Mouse (Mus musculus) mesoderm, embryonic 11.5 days (tissue): Measurements from ENCODE around the gene Nlrc5.
"Not testable (repeated sequence)": the region's sequence is repeated elsewhere in the genome, so short reads cannot be mapped to it uniquely, and the experiment has no call there.

Experiments used
- DNase-seq: peaks from one replicate; pipeline ENCODE4 v3.0.0-alpha.2; 2012; ENCODE audit warnings: low read depth, low spot score

The Nlrc5 gene

GRCm38 (mm10) chr8:94433981-94434466, at the start of gene Nlrc5:
TSS of gene Nlrc5 (plus strand) at chr8:94434356.
- DNase-seq: peak; percentile 35

- no peak for DNase-seq
Observed at GRCm38 (mm10) chr8:94385506-94386213, 48.5 kb upstream of the Nlrc5 start.

GRCm38 (mm10) chr8:94386214-94387026, 47.7 kb upstream of the Nlrc5 start, which contains the start of gene Herpud1:
TSS of gene Herpud1 (plus strand) at chr8:94386438.
- peak; percentile 95 for DNase-seq

GRCm38 (mm10) chr8:94387027-94387684, 47.0 kb upstream of the Nlrc5 start:
- peak; percentile 91 for DNase-seq

GRCm38 (mm10) chr8:94387785-94388184, 46.4 kb upstream of the Nlrc5 start:
- no peak for DNase-seq

GRCm38 (mm10) chr8:94389531-94389930, 44.6 kb upstream of the Nlrc5 start:
- DNase-seq: no peak

GRCm38 (mm10) chr8:94390429-94390828, 43.7 kb upstream of the Nlrc5 start:
- no peak for DNase-seq

- DNase-seq: no peak
Observed at GRCm38 (mm10) chr8:94390910-94391309, 43.2 kb upstream of the Nlrc5 start.

- DNase-seq: peak; percentile 47
Observed at GRCm38 (mm10) chr8:94392147-94392546, 42.0 kb upstream of the Nlrc5 start.

- DNase-seq: no peak
Observed at GRCm38 (mm10) chr8:94392648-94393047, 41.5 kb upstream of the Nlrc5 start.

- DNase-seq: no peak
Observed at GRCm38 (mm10) chr8:94395851-94396540, 38.2 kb upstream of the Nlrc5 start.

GRCm38 (mm10) chr8:94396964-94397657, 37.0 kb upstream of the Nlrc5 start:
- peak; percentile 32 for DNase-seq

GRCm38 (mm10) chr8:94398587-94398986, 35.6 kb upstream of the Nlrc5 start:
- DNase-seq: no peak

GRCm38 (mm10) chr8:94399361-94399953, 34.7 kb upstream of the Nlrc5 start:
- no peak for DNase-seq

GRCm38 (mm10) chr8:94399957-94400356, 34.2 kb upstream of the Nlrc5 start:
- DNase-seq: not testable (repeated sequence)

GRCm38 (mm10) chr8:94408443-94409080, 25.6 kb upstream of the Nlrc5 start:
- no peak for DNase-seq

GRCm38 (mm10) chr8:94409523-94409922, 24.6 kb upstream of the Nlrc5 start:
- no peak for DNase-seq

GRCm38 (mm10) chr8:94412518-94412917, 21.6 kb upstream of the Nlrc5 start:
- DNase-seq: no peak

GRCm38 (mm10) chr8:94413509-94413908, 20.6 kb upstream of the Nlrc5 start:
- DNase-seq: no peak

- no peak for DNase-seq
Observed at GRCm38 (mm10) chr8:94415218-94415617, 18.9 kb upstream of the Nlrc5 start.
